Mouse (Mus musculus) neural tube, embryonic 14.5 days (tissue): ENCODE measurements around the gene Slc11a2. TPM values are rescaled to one million over a fixed set of nuclear protein-coding genes. Genes with fewer than 3 reads are reported as not detected.
A peak's percentile ranks its signal among the peaks of the same experiment; 100 is the strongest.

ENCODE experiments used
- ATAC-seq: fragments of 200-750 bp; cut with Nextera tagmentation; 2 replicates; pipeline ENCODE4 v1.8.0; 2017; ENCODE audit warnings: low read depth, mild to moderate bottlenecking, moderate TSS enrichment, moderate library complexity
- H3K27ac ChIP-seq: fragments of 300-500 bp; sonication (generic); 2 replicates; pipeline ENCODE4 v1.5.1; 2014; ENCODE audit warnings: low read depth, mild to moderate bottlenecking, control low read depth, low read length, moderate library complexity, mixed read lengths
- H3K27me3 ChIP-seq: fragments of 300-500 bp; sonication (generic); 2 replicates; pipeline ENCODE4 v1.6.1; 2014; ENCODE audit warnings: low read length; ENCODE audit not compliant: control insufficient read depth, insufficient read depth
- H3K36me3 ChIP-seq: fragments of 300-500 bp; sonication (generic); 2 replicates; pipeline ENCODE4 v1.6.1; 2014; ENCODE audit warnings: low read length, mixed read lengths; ENCODE audit not compliant: control insufficient read depth, insufficient read depth
- H3K4me1 ChIP-seq: fragments of 300-500 bp; sonication (generic); 2 replicates; pipeline ENCODE4 v1.6.1; 2014; ENCODE audit warnings: low read length; ENCODE audit not compliant: control insufficient read depth, insufficient read depth
- H3K4me2 ChIP-seq: fragments of 300-500 bp; sonication (generic); 2 replicates; pipeline ENCODE4 v1.6.1; 2014; ENCODE audit warnings: mild to moderate bottlenecking, low read depth, low read length, control low read depth
- H3K4me3 ChIP-seq: fragments of 300-500 bp; sonication (generic); 2 replicates; pipeline ENCODE4 v1.5.1; 2014; ENCODE audit warnings: low read depth, low read length, control low read depth, mixed read lengths
- H3K9ac ChIP-seq: fragments of 300-500 bp; sonication (generic); replicated peaks from 2 replicates; pipeline ENCODE4 v1.6.1; 2014; ENCODE audit warnings: low read depth, mild to moderate bottlenecking, control low read depth, low read length, mixed read lengths
- H3K9me3 ChIP-seq: fragments of 300-500 bp; sonication (generic); 2 replicates; pipeline ENCODE4 v1.6.1; 2016; ENCODE audit warnings: low read length; ENCODE audit not compliant: control insufficient read depth
- WGBS: fragments of 180-500 bp; shearing (Covaris S2); extraction: QIAGEN DNeasy Blood & Tissue Kit; methylation state at CpG from one replicate; pipeline ENCODE4 v1.1.7; 2014; 5-methylcytosine and 5-hydroxymethylcytosine counted together
- polyA plus RNA-seq: library from polyadenylated mRNA; unstranded; fragments of >200 nt; fragmentation: Nextera tagmentation; extraction: Ambion mirVana; gene quantifications from 2 replicates; pipeline ENCODE4 v1.2.1, GENCODE M21; 2014

Gene Slc11a2
- polyA plus RNA-seq, 1 experiment from 2014 or later: 20.5 TPM

- H3K4me1 ChIP-seq: peaks cover 2% of the 10 kb centered on the region; the same call in 1 of the 2 replicates
- WGBS: 76% methylated on average over 4 of the region's 5 CpGs
- H3K36me3 ChIP-seq: no peaks in the 10 kb centered on the region
- no peak overlapping the region for H3K27ac ChIP-seq
- no peak overlapping the region for H3K4me2 ChIP-seq
- no peaks in the 10 kb centered on the region for H3K27me3 ChIP-seq
- H3K9me3 ChIP-seq: no peaks in the 10 kb centered on the region
- H3K9ac ChIP-seq: no peak overlapping the region
- no peak overlapping the region for H3K4me3 ChIP-seq
- no peak for ATAC-seq
These were observed 37.2 kb upstream of the Slc11a2 start for GRCm38 (mm10) chr15:100462086-100462485.

GRCm38 (mm10) chr15:100461646-100462045, 36.8 kb upstream of the Slc11a2 start:
- Histone ChIP-seq H3K4me1 (peaks cover under 1% of the 10 kb centered on the region; the same call in 1 of the 2 replicates), H3K9me3 (no peaks in the 10 kb centered on the region), H3K4me3 (no peak overlapping the region), H3K9ac (no peak overlapping the region), H3K36me3 (no peaks in the 10 kb centered on the region), H3K4me2 (no peak overlapping the region), H3K27ac (no peak overlapping the region), H3K27me3 (no peaks in the 10 kb centered on the region)
- WGBS: 63% methylated on average over 9 of the region's 9 CpGs
- ATAC-seq: no peak

GRCm38 (mm10) chr15:100460942-100461341, 36.1 kb upstream of the Slc11a2 start:
- 10% methylated on average over 12 of the region's 12 CpGs for WGBS
- H3K4me2 ChIP-seq: no peak overlapping the region
- no peak overlapping the region for H3K9ac ChIP-seq
- no peaks in the 10 kb centered on the region for H3K36me3 ChIP-seq
- H3K27ac ChIP-seq: no peak overlapping the region
- H3K9me3 ChIP-seq: no peaks in the 10 kb centered on the region
- H3K27me3 ChIP-seq: no peaks in the 10 kb centered on the region
- H3K4me3 ChIP-seq: no peak overlapping the region
- no peaks in the 10 kb centered on the region for H3K4me1 ChIP-seq
- ATAC-seq: no peak

DNA sequence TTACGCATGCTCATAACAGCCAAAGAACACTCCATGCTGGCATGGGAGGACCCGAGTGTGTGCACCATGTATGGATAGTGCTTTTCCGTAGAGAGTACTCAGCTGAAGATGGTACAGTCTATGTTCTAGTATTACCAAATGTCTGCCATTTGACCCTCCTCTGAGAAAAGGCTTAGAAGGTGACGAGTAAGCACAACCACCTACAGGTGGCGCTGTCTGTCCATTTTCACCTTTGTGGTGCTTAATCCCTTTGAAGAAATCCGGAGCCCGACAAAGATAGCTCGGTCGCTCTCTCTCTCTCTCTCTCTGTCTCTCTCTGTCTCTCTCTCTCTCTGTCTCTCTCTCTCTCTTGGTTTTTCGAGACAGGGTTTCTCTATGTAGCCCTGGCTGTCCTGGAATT, 33.2 kb upstream of the Slc11a2 start:
- Histone ChIP-seq H3K9me3 (no peaks in the 10 kb centered on the region), H3K4me3 (no peak overlapping the region), H3K27ac (no peak overlapping the region), H3K4me2 (no peak overlapping the region), H3K36me3 (no peaks in the 10 kb centered on the region), H3K9ac (no peak overlapping the region), H3K4me1 (no peaks in the 10 kb centered on the region), H3K27me3 (no peaks in the 10 kb centered on the region)
- no peak for ATAC-seq
- 40% methylated on average over 10 of the region's 10 CpGs for WGBS

GRCm38 (mm10) chr15:100457340-100457739, 32.5 kb upstream of the Slc11a2 start:
- Histone ChIP-seq H3K36me3 (no peaks in the 10 kb centered on the region), H3K27me3 (no peaks in the 10 kb centered on the region), H3K9ac (no peak overlapping the region), H3K9me3 (no peaks in the 10 kb centered on the region), H3K4me2 (no peak overlapping the region), H3K4me3 (no peak overlapping the region), H3K27ac (no peak overlapping the region), H3K4me1 (no peaks in the 10 kb centered on the region)
- 7% methylated on average over 17 of the region's 17 CpGs for WGBS
- peak; percentile 63; the same call in 1 of the 2 replicates for ATAC-seq

DNA sequence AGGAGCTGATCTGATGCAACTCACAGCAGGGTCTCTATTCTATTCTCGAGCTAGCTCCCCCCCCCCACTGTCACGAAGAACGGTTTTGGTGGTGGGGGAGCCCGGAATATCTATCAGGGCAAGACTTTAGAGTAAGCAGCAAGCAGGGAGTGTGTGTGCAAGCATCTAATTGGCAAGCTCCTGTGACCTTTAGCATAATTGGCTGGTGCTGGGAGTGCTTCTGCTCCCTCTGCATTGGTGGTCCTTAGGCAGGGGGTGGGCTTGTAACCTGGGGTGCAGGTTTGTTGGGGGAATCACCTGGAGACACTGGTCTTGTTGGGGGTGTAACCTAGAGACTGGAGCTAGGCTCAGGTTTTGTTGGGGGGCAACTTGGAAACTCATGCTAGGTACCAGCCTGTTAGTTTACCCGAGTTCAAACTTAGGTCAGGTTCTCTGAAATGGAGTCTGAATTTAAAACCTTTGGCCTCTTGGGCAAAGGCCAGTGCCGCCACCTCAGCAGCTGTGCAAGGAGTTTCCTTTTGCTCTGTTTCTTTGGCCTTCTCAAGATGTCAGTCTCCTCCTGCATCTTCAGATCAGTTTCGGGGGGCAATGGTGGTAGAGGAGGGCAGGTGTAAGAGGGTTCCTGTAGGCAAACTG, 31.6 kb upstream of the Slc11a2 start:
- Histone ChIP-seq H3K4me3 (no peak overlapping the region), H3K27me3 (no peaks in the 10 kb centered on the region), H3K4me1 (no peaks in the 10 kb centered on the region), H3K9ac (no peak overlapping the region), H3K27ac (no peak overlapping the region), H3K9me3 (no peaks in the 10 kb centered on the region), H3K36me3 (no peaks in the 10 kb centered on the region), H3K4me2 (no peak overlapping the region)
- 69% methylated on average over 7 of the region's 7 CpGs for WGBS
- ATAC-seq: no peak

DNA sequence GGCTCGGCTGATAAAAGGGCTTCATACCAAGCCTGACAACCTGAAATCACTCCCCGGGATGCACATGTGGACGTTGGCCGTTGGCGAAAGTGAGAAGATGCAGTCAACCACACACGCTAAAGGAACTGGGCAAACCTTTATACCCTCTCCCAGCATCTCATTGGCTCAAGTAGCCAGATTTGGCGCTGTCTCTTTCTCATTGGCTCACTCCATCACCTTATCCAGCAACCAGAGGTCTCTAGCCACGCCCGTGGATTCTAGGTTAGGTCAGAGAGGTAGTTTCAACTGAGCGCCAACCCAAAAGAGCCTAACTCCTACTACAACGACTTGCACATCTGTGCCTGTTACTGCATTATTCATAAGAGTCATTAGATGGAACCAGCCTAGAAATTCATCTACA, 27.6 kb upstream of the Slc11a2 start:
- Histone ChIP-seq H3K4me3 (no peak overlapping the region), H3K9me3 (no peaks in the 10 kb centered on the region), H3K36me3 (no peaks in the 10 kb centered on the region), H3K27ac (no peak overlapping the region), H3K4me2 (no peak overlapping the region), H3K9ac (no peak overlapping the region), H3K27me3 (no peaks in the 10 kb centered on the region), H3K4me1 (0 out of 2 replicates have a peak, but pooled peaks cover 3% of the 10 kb centered on the region)
- no peak for ATAC-seq
- 85% methylated on average over 11 of the region's 11 CpGs for WGBS

DNA sequence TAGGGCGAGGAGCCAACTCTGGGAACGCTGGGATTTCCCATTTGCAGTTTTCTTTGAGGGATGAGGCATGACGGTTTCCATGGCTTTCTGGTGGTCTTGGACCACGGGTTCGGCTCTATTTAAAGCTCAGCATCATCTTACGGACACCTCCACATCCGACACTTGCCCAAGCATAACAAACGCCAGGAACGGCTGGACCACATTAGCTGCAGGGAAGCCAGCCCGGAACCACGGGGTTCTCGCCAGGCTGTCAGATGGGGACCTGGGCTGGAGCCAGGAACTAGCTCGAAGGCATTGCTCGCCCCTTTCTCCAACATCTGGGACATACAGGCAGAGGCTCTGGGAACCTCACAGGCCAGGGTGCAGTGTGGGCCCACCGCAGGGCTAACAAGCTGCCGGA, 26.4 kb upstream of the Slc11a2 start:
- H3K27ac ChIP-seq: no peak overlapping the region
- no peak overlapping the region for H3K4me2 ChIP-seq
- no peak for ATAC-seq
- no peak overlapping the region for H3K9ac ChIP-seq
- no peaks in the 10 kb centered on the region for H3K27me3 ChIP-seq
- H3K36me3 ChIP-seq: no peaks in the 10 kb centered on the region
- H3K4me3 ChIP-seq: no peak overlapping the region
- H3K4me1 ChIP-seq: 0 out of 2 replicates have a peak, but pooled peaks cover 3% of the 10 kb centered on the region
- H3K9me3 ChIP-seq: no peaks in the 10 kb centered on the region
- WGBS: 60% methylated on average over 16 of the region's 16 CpGs

DNA sequence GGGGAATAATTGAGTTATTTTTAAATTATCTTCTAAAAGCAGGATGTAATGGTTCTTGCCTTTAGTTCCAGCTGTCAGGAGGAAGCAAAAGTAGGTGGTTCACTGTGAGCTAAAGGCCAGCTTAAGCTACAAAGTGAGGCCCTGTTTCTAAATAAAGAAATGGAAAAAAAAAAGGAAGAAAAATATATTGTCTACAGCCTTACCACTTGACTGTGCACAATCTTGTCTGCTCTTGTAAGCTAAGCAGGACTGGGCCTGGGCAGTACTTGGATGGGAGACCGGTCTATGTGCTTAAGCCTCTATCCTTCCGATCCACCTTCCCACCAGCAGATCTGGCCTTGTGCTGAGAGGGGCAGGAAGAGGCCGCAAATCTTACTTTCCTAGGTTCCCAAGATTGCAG, 24.6 kb upstream of the Slc11a2 start:
- H3K4me3 ChIP-seq: no peak overlapping the region
- no peak for ATAC-seq
- WGBS: 86% methylated on average over 3 of the region's 3 CpGs
- H3K27ac ChIP-seq: no peak overlapping the region
- no peaks in the 10 kb centered on the region for H3K27me3 ChIP-seq
- no peak overlapping the region for H3K4me2 ChIP-seq
- 0 out of 2 replicates have a peak, but pooled peaks cover 3% of the 10 kb centered on the region for H3K4me1 ChIP-seq
- no peaks in the 10 kb centered on the region for H3K36me3 ChIP-seq
- H3K9ac ChIP-seq: no peak overlapping the region
- no peaks in the 10 kb centered on the region for H3K9me3 ChIP-seq
